Mouse (Mus musculus): ENCODE results near the gene Cs.

Gene Cs

GRCm38 (mm10) chr10:128408591-128409535, 71.3 kb downstream of the Cs start:
- DNase-seq (ENCODE audit: low read depth, low spot score): peak; percentile 57

GRCm38 (mm10) chr10:128409692-128410559, 72.4 kb downstream of the Cs start:
- DNase-seq (ENCODE audit: low read depth, low spot score): peak; percentile 97

- no peak for DNase-seq (ENCODE audit: low read depth, low spot score)
These were observed 73.0 kb downstream of the Cs start for GRCm38 (mm10) chr10:128410560-128410845.

GRCm38 (mm10) chr10:128411211-128412054, 73.9 kb downstream of the Cs start, which contains the start of the genes Nabp2 and Rnf41:
Gene Nabp2, minus strand, starts transcription at chr10:128411492.
Gene Rnf41, plus strand, starts transcription at chr10:128411657.
- peak; percentile 90 for DNase-seq (ENCODE audit: low read depth, low spot score)

- no peak for DNase-seq (ENCODE audit: low read depth, low spot score)
These were observed 74.5 kb downstream of the Cs start for GRCm38 (mm10) chr10:128412055-128412381.

All from brain, embryonic 18.5 days (tissue).